Mouse (Mus musculus) central nervous system, embryonic 11.5 days (tissue): ENCODE measurements around the gene Pde3a. TPM values are rescaled to one million over a fixed set of nuclear protein-coding genes. Genes with fewer than 3 reads are reported as not detected.

ENCODE experiments used
- polyA plus RNA-seq: library from polyadenylated mRNA; depleted of rRNA; stranded (reverse); fragments of >200 nt; gene quantifications from 2 replicates; pipeline ENCODE4 v1.2.3, GENCODE M21; 2012; rRNA removed

Gene Pde3a
- 2.0 and 3.2 TPM in 2 replicates for polyA plus RNA-seq

GRCm38 (mm10) chr6:141248691-141249584 lies at the start of gene Pde3a:
Gene Pde3a (plus strand): TSS chr6:141249269.

GRCm38 (mm10) chr6:141523747-141524640 lies 274.9 kb downstream of the Pde3a start, which contains the start of gene Slco1c1:
Gene Slco1c1 (plus strand): TSS chr6:141524368.

